Mouse (Mus musculus) limb, embryonic 13.5 days (tissue): ENCODE data around the gene Frs2. TPM values are rescaled to one million over a fixed set of nuclear protein-coding genes. Genes with fewer than 3 reads are reported as not detected.
"Not testable (repeated sequence)": the region's sequence is repeated elsewhere in the genome, so short reads cannot be mapped to it uniquely, and the experiment has no call there.

Experiments
- ATAC-seq: fragments of 200-750 bp; cut with Nextera tagmentation; 2 replicates; pipeline ENCODE4 v1.8.0; 2017; ENCODE audit warnings: low read depth, moderate number of reproducible peaks, moderate TSS enrichment; ENCODE audit not compliant: low FRiP score
- H3K27ac ChIP-seq: fragments of 300-500 bp; sonication (generic); 2 replicates; pipeline ENCODE4 v1.5.1; 2015; ENCODE audit warnings: inconsistent platforms, mild to moderate bottlenecking, moderate library complexity
- H3K27me3 ChIP-seq: fragments of 300-500 bp; sonication (generic); 2 replicates; pipeline ENCODE4 v1.6.1; 2015; ENCODE audit warnings: mild to moderate bottlenecking, inconsistent platforms
- H3K36me3 ChIP-seq: fragments of 300-500 bp; sonication (generic); 2 replicates; pipeline ENCODE4 v1.6.1; 2015; ENCODE audit warnings: inconsistent platforms, mild to moderate bottlenecking, moderate library complexity
- H3K4me1 ChIP-seq: fragments of 300-500 bp; sonication (generic); 2 replicates; pipeline ENCODE4 v1.6.1; 2015; ENCODE audit warnings: inconsistent platforms
- H3K4me2 ChIP-seq: fragments of 300-500 bp; sonication (generic); replicated peaks from 2 replicates; pipeline ENCODE4 v1.6.1; 2015; ENCODE audit warnings: inconsistent platforms, mild to moderate bottlenecking, moderate library complexity
- H3K4me3 ChIP-seq: fragments of 300-500 bp; sonication (generic); 2 replicates; pipeline ENCODE4 v1.5.1; 2015; ENCODE audit warnings: moderate library complexity, mild to moderate bottlenecking, inconsistent platforms
- H3K9ac ChIP-seq: fragments of 300-500 bp; sonication (generic); 2 replicates; pipeline ENCODE4 v1.6.1; 2015; ENCODE audit warnings: mild to moderate bottlenecking, inconsistent platforms
- H3K9me3 ChIP-seq: fragments of 300-500 bp; sonication (generic); 2 replicates; pipeline ENCODE4 v1.6.1; 2016; ENCODE audit warnings: inconsistent platforms
- WGBS: fragments of 180-500 bp; shearing (Covaris S2); methylation state at CpG from one replicate; pipeline ENCODE4 v1.1.7; 2015; 5-methylcytosine and 5-hydroxymethylcytosine counted together
- polyA plus RNA-seq: library from polyadenylated mRNA; unstranded; fragments of >200 nt; fragmentation: Nextera tagmentation; extraction: Ambion mirVana; gene quantifications from 2 replicates; pipeline ENCODE4 v1.2.1, GENCODE M21; 2015

Frs2 gene
- polyA plus RNA-seq, 1 experiment from 2014 or later: 21.8 TPM

DNA sequence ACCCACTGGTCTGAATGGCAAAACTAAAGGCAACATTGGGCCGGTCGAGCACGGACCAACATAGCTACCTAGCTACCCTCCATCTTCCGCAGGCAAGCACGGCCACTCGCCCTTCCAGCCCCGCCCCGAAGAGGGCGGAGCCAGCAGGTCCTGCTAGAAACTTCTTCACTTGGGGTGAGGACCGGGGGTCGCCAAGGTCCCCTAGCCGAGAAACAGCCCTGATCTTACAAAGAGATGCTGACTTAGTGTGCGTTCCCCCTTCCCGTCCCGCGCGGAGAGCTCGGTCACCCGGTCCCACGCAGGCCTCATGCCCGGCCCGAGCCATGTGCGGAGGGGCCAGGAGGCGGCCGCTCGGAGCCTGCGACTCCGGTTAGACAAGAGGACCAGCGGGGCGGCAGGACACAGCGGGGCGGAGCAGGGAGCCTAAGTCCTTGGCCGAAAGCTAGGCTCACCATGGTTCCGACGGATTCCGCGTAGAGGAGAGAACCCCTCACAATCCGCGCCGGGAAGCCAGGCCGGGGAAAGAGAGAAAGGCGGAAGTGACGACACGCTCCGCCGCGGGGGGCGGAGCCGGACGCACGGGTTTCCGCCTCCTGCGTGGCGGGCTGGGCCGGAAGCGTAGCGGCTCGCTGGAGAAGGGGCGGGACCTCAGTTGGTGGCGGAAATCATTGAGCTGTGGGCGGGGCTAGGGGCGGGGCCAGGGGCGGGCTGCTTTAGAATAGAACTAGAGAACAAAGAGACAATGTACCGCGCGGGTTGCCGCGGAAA lies 84.9 kb downstream of the Frs2 start, which contains the start of gene Cct2:
Cct2 (minus strand) TSS at position 561 of the 768 bp plus-strand sequence.
- H3K36me3 ChIP-seq: peaks cover 37% of the 10 kb centered on the region
- WGBS: under 1% methylated on average over 68 of the region's 68 CpGs
- peak within 1 kb of the TSS; percentile 89 for H3K4me2 ChIP-seq
- no peaks in the 10 kb centered on the region for H3K9me3 ChIP-seq
- peak within 1 kb of the TSS; percentile 91 for H3K9ac ChIP-seq
- H3K27ac ChIP-seq: peak within 1 kb of the TSS; percentile 86
- H3K27me3 ChIP-seq: no peaks in the 10 kb centered on the region
- H3K4me3 ChIP-seq: peak within 1 kb of the TSS; percentile 96
- peak; percentile 95 for ATAC-seq
- H3K4me1 ChIP-seq: peaks cover 22% of the 10 kb centered on the region

GRCm38 (mm10) chr10:117062894-117063253 lies 85.5 kb downstream of the Frs2 start:
- Histone ChIP-seq H3K27ac (peak overlapping the region; percentile 86), H3K27me3 (no peaks in the 10 kb centered on the region), H3K36me3 (peaks cover 43% of the 10 kb centered on the region), H3K4me3 (peak overlapping the region; percentile 96), H3K4me1 (peaks cover 22% of the 10 kb centered on the region), H3K4me2 (peak overlapping the region; percentile 89), H3K9me3 (no peaks in the 10 kb centered on the region), H3K9ac (peak overlapping the region; percentile 91)
- no peak for ATAC-seq
- 3% methylated on average over 15 of the region's 15 CpGs for WGBS

DNA sequence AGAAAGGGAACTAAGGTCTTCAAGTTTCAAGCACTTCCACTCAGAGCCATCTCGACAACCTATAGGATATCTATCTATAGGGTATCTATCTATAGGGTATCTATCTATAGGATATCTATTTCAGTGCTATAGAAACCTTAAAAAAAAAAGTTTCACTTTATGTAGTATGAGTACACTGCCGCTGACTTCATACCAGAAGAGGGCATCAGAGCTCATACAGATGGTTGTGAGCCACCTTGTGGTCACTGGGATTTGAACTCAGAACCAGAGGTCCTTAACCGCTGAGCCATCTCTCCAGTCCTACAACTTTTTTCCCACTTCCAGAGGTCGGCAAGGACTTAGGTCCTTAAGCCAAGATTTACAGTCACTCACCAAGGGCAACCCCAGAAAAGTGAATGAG lies 92.7 kb downstream of the Frs2 start:
- Histone ChIP-seq H3K4me2 (no peak overlapping the region), H3K27me3 (no peaks in the 10 kb centered on the region), H3K36me3 (peaks cover 98% of the 10 kb centered on the region), H3K9ac (no peak overlapping the region), H3K9me3 (no peaks in the 10 kb centered on the region), H3K4me1 (peaks cover 13% of the 10 kb centered on the region; the same call in 1 of the 2 replicates), H3K4me3 (no peak overlapping the region), H3K27ac (no peak overlapping the region)
- WGBS: 87% methylated on average over 4 of the region's 4 CpGs
- ATAC-seq: no peak

DNA sequence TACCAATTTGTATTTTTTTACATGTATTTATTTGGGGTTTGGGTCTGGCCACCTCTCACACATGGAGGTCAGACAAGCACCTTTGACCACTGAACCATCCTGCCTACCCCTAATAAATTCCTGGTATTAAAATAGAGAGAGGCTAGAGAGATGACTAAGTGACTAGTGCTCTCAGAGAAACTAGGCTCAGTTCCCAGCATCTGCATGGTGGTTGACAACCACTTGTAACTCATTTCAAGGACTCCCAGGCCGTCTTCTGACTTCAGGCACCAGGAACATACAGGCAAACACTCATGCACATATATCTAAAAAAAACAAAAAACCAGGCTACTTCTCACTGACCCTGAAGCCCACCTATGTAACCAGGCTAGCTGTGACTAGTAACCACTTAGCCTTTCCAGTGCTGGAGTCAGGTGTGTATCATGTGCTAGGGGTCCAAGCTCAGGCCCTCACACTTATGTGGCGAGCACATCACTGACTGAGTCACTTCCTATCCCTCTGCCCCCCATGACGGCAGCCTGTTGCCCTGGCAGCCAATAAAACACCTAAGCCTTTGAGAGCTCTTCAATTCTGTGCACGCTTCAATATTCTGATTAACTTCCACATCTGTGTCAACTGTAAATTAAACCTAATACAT lies 98.3 kb downstream of the Frs2 start:
- Histone ChIP-seq H3K27me3 (peaks cover 3% of the 10 kb centered on the region; the same call in 1 of the 2 replicates), H3K27ac (no peak overlapping the region), H3K4me1 (peaks cover 23% of the 10 kb centered on the region), H3K4me3 (no peak overlapping the region), H3K9ac (no peak overlapping the region), H3K36me3 (peaks cover 58% of the 10 kb centered on the region), H3K4me2 (no peak overlapping the region), H3K9me3 (no peaks in the 10 kb centered on the region)
- ATAC-seq: no peak; the same call in 1 of the 2 replicates
- WGBS: 75% methylated on average over 4 of the region's 4 CpGs

DNA sequence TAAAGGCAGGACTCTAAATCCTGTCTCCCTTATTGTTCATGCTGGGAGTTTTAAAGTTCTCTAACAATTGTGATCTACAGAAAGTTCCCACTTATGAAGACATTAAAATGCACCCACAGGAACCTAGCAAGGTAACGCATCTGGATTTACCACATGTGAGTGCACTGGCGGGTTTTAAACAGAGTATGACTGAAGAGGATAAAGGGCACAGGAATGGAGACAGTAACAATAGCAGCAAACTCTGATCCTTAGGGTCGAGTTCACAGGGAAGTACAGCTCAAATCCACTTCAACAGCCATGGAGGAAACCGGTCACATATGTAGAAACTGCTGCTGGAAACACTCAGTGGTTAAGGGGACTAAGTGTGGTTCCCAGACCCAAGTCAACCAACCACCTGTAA lies 99.1 kb downstream of the Frs2 start:
- peaks cover 3% of the 10 kb centered on the region; the same call in 1 of the 2 replicates for H3K27me3 ChIP-seq
- no peak overlapping the region for H3K27ac ChIP-seq
- no peaks in the 10 kb centered on the region for H3K9me3 ChIP-seq
- peaks cover 24% of the 10 kb centered on the region for H3K4me1 ChIP-seq
- no peak overlapping the region for H3K4me3 ChIP-seq
- 71% methylated on average over 4 of the region's 4 CpGs for WGBS
- H3K4me2 ChIP-seq: no peak overlapping the region
- no peak overlapping the region for H3K9ac ChIP-seq
- ATAC-seq: no peak
- H3K36me3 ChIP-seq: peaks cover 49% of the 10 kb centered on the region

DNA sequence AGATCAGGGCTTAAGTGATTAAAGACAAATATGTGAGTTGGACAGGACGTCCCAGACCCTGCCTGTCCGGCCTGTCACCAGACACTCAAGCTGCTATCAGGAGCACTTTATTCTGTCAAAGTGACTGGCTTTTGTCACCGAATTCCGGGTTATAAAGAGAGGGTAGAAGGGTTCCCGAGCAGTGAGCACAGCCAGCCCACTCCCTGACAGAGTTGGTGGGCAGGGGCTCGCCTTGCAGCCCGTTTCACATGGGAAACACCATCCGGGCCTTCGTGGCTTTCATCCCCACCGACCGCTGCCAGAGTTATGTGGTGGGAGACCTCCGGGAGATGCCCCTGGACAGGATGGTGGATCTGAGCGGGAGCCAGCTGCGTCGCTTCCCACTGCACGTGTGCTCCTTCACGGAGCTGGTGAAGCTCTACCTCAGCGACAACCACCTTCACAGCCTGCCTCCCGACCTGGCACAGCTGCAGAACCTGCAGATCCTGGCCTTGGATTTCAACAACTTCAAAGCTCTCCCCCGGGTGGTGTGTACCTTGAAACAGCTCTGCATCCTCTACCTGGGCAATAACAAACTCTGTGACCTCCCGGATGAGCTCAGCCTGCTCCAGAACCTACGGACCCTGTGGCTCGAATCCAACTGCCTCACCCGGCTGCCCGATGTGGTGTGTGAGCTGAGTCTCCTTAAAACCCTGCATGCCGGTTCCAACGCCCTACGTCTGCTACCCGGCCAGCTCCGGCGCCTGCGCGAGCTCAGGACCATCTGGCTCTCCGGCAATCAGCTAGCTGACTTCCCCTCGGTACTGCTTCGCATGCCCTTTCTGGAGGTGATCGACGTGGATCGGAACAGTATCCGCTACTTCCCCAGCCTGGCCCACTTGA lies 102.9 kb downstream of the Frs2 start, which contains the start of gene Lrrc10:
Lrrc10 (plus strand) TSS at position 167 of the 882 bp plus-strand sequence.
- Histone ChIP-seq H3K36me3 (peaks cover 12% of the 10 kb centered on the region), H3K4me1 (peaks cover 27% of the 10 kb centered on the region), H3K9me3 (no peaks in the 10 kb centered on the region), H3K4me2 (peak within 1 kb of the TSS; percentile 57), H3K4me3 (peak within 1 kb of the TSS; percentile 24), H3K27ac (no peak within 1 kb of the TSS), H3K27me3 (peaks cover 3% of the 10 kb centered on the region; the same call in 1 of the 2 replicates), H3K9ac (peak within 1 kb of the TSS; percentile 37; the same call in 1 of the 2 replicates)
- no peak; the same call in 1 of the 2 replicates for ATAC-seq
- 30% methylated on average over 40 of the region's 40 CpGs for WGBS

GRCm38 (mm10) chr10:117043497-117044166 lies 104.7 kb downstream of the Frs2 start:
- Histone ChIP-seq H3K4me2 (peak overlapping the region; percentile 41), H3K4me1 (peaks cover 22% of the 10 kb centered on the region)
- not testable (repeated sequence) for H3K27me3 ChIP-seq, H3K36me3 ChIP-seq, H3K9ac ChIP-seq, H3K27ac ChIP-seq, H3K4me3 ChIP-seq, H3K9me3 ChIP-seq, ATAC-seq
- 38% methylated on average over 16 of the region's 16 CpGs for WGBS

DNA sequence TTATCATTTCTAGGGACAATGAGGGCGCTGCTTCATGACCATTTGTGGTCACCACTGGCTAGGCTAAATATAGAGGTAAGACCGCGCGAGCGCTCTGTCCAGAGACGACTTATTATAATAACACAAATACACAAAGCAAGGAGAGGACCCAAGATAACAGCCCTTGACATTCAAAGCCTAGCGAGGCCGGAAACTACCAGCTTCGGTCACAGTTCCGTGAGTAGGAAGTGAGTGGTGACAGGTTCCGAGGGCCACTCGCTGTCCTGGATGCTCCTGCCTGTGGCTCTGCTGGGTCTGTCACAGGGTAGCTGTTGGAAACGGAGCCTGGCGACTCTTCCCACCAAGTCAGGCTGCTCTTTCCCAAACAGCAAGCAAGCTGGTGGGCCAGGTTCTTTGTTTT lies 106.0 kb downstream of the Frs2 start:
- H3K27ac ChIP-seq: no peak overlapping the region
- no peak overlapping the region for H3K4me3 ChIP-seq
- H3K4me1 ChIP-seq: peaks cover 17% of the 10 kb centered on the region
- no peaks in the 10 kb centered on the region for H3K36me3 ChIP-seq
- ATAC-seq: no peak
- peaks cover 3% of the 10 kb centered on the region; the same call in 1 of the 2 replicates for H3K27me3 ChIP-seq
- H3K4me2 ChIP-seq: no peak overlapping the region
- no peak overlapping the region for H3K9ac ChIP-seq
- 82% methylated on average over 14 of the region's 14 CpGs for WGBS
- no peaks in the 10 kb centered on the region for H3K9me3 ChIP-seq

DNA sequence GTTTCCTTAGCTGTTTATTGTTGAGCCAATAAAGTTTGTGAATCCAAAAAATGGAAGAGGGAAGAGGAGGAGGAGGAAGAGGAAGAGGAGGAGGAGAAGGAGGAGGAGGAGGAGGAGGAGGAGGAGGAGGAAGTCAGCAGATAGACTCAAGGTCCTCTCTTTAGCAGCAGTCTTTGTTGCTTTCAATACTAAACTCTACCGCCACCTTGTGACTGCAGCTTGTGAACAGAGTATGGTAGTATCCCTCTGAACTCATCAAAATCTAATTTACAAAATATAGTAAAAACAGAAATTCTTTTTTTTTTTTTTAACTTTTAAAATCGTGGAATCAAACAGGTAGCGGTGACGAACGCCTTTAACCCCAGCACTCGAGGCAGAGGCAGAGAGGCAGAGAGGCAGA lies 108.0 kb downstream of the Frs2 start:
- peaks cover 9% of the 10 kb centered on the region for H3K4me1 ChIP-seq
- no peak overlapping the region for H3K4me3 ChIP-seq
- H3K27ac ChIP-seq: no peak overlapping the region
- WGBS: 61% methylated on average over 6 of the region's 6 CpGs
- H3K9ac ChIP-seq: no peak overlapping the region
- no peaks in the 10 kb centered on the region; the same call in 1 of the 2 replicates for H3K27me3 ChIP-seq
- ATAC-seq: no peak
- no peaks in the 10 kb centered on the region for H3K9me3 ChIP-seq
- H3K36me3 ChIP-seq: no peaks in the 10 kb centered on the region
- no peak overlapping the region for H3K4me2 ChIP-seq

GRCm38 (mm10) chr10:117033785-117034184 lies 114.5 kb downstream of the Frs2 start:
- ATAC-seq: no peak
- Histone ChIP-seq H3K4me1 (peaks cover 9% of the 10 kb centered on the region), H3K27ac (no peak overlapping the region), H3K4me3 (no peak overlapping the region), H3K9me3 (no peaks in the 10 kb centered on the region), H3K36me3 (no peaks in the 10 kb centered on the region), H3K27me3 (no peaks in the 10 kb centered on the region), H3K9ac (no peak overlapping the region), H3K4me2 (no peak overlapping the region)
- WGBS: 19% methylated on average over 8 of the region's 8 CpGs

GRCm38 (mm10) chr10:117031160-117031559 lies 117.2 kb downstream of the Frs2 start:
- Histone ChIP-seq H3K27ac (no peak overlapping the region), H3K9me3 (no peaks in the 10 kb centered on the region), H3K4me3 (no peak overlapping the region), H3K9ac (no peak overlapping the region), H3K4me2 (no peak overlapping the region), H3K4me1 (peaks cover 9% of the 10 kb centered on the region), H3K36me3 (no peaks in the 10 kb centered on the region), H3K27me3 (no peaks in the 10 kb centered on the region)
- no peak for ATAC-seq
- WGBS: 92% methylated on average over 3 of the region's 3 CpGs
